Mouse (Mus musculus) kidney, adult 18-20 months (tissue): ENCODE results near the gene Apc2.

Experiments used
- DNase-seq: peaks from one replicate; pipeline ENCODE4 v3.0.0; 2021

Apc2 gene

GRCm38 (mm10) chr10:80262776-80263365, 32.9 kb upstream of the Apc2 start:
- no peak for DNase-seq

DNA sequence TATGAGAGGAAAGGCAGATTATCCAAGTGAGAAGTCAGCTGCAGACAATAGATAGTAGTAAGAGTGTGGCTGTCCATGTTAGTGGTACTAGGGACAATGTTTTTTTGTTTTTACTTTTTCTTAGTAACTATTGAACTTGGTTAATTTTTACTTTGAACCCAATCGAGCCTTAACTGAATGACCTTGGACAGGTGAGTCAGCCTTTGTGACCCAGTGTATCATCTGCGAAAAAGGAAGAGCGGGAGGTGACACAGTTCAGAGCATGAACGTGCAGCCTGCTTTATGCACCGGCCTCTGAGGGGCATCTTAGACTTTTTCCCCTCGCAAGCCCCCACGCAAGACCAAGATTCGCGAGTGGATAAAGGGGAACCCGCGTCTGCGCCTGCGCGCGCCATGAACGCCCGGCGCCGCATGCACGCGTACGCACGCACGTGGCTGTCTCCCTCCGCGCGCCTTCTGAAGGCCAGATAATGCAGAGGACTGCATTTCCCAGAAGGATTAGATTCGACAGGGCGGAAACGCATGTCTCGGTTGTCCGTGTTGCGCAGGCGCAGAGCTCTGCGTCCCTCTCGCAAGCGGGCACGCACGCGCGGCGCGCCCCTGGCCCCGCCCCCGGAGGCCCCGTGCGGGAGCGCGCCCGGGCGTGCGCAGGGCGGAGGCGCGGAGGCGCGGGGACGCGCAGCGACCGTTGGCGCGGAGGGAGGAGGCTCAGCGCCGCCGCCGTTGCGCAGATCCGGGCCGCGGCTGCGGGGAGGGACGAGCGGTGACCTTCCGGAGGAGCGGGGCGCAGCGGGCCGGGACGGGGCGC, 31.2 kb upstream of the Apc2 start:
- peak; percentile 99 for DNase-seq

DNA sequence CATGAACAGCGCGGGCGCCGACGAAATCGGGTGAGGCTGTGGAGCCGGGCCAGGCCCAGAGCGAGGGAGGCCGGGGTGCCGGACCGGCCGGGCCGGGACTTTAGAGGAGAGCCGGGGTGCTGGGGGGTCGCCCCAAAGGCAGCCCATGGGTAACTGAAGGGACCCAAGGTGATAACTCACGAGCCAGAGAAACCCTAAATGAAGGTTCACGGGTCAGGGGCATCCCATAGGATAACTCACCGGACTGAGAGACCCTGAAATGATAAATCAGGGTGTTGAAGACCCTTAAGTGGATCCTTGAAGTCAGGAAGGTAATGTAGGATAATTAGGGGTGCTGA, 30.7 kb upstream of the Apc2 start:
- no peak for DNase-seq

GRCm38 (mm10) chr10:80270099-80270498, 25.7 kb upstream of the Apc2 start:
- DNase-seq: no peak

DNA sequence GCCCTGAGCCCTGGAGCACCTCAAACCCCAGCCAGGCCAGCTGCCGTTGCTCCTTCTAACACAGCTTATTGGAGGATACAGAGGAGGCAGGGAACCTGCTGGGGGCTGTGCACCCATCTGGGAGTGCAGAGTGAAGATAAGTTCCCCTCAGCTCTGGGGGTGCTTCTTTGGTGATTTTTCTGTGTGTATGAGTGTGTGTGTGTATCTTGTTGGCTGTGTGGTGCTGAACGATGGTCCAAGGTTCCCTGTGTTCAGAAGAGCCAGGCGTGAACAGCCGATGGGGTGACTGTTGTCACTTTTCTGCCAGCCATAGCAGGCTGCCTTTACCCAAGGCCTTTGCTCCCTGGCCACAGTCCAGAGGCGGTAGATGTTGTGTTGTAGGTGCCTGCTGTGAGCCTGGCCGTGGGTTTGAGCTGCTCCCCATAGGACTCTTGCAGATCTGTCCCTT, 25.0 kb upstream of the Apc2 start:
- peak; percentile 63 for DNase-seq

DNA sequence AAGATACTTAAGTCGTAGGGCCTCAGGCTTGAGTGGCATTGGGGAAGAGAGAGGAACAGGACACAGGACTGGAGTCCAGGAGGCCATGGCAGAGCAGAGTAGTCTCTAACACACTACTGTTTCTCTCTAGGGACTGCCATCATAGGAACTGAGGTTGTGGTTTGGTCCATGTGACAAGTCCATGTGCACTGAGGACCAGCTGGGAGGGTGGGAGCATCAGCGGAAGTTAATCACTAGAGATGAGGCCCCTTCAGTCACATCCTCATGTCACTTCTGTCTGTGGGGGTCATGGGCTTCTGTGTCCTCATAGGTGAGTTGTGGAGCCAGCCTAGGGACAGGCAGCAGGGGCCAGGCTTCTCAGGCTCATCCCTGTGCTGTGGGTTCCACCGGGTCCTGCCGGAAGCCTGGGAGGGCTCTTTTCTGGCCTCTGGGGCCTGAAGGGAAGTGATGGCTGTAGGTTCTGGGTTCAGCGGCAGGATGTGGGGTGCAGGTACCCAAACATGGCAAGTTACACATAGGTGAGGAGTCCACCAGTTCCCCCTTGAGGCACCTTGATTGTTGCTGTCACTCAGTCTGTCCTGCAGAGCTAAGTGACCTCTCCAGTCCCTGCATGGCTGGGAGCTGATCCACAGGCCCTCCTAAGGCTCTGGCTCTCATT, 24.5 kb upstream of the Apc2 start:
- DNase-seq: no peak

GRCm38 (mm10) chr10:80271870-80272585, 23.7 kb upstream of the Apc2 start:
- no peak for DNase-seq

- DNase-seq: no peak
These were observed 21.9 kb upstream of the Apc2 start for GRCm38 (mm10) chr10:80273847-80274246.

DNA sequence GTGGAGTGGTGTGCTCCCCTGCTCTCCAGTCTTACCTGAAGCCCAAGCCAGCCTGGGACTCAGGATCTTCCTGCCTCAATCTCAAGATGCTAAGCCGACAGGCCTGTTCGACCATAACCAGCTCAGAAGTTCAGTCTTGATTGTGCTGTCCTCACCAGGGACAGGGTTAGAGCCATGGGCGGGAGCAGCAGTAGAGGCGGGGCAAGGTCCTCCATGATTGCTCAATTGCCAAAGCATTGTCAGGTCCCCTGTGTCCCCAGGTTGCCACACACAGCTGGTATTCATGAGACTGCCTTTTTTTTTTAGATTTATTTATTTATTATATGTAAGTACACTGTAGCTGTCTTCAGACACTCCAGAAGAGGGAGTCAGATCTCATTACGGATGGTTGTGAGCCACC, 19.5 kb upstream of the Apc2 start:
- DNase-seq: no peak

DNA sequence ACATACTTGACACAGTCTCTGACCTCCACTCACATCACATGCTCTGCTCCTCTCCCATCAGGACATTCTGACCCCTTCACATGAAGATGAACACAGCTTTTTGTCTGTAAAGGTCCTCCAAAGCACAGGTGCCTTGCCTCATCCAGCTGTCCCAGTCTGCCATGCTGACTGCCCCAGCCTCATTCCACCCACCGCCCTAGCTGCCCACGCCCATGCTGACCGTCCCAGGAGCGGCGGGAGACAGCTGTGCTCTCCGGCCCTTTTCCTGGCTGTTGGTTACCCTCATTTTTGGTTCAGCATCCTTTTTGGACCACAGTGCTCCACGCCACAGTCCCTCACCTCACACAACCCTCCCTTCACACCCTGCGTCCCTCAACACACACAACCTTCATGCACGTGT, 17.4 kb upstream of the Apc2 start:
- DNase-seq: no peak

DNA sequence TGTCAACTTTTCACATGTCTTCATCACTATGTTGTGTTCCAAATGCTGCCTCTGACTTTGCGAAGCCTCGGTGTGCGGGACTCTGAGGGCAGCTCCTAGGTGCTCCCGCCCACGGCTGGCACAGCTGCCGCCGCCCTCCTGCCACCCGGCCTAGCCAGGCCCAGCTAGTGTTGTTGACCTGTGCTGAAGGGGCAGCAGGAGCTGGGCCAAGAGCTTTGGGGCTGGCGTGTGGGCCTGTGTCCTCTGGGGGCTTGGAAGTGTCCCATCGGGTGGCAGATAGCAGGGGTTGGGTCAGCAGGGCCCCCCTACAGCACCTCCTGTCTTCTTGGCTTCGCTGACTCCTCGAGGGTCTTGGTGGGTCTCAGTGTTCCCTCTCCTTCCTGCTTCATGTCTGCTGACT, 16.5 kb upstream of the Apc2 start:
- DNase-seq: no peak

DNA sequence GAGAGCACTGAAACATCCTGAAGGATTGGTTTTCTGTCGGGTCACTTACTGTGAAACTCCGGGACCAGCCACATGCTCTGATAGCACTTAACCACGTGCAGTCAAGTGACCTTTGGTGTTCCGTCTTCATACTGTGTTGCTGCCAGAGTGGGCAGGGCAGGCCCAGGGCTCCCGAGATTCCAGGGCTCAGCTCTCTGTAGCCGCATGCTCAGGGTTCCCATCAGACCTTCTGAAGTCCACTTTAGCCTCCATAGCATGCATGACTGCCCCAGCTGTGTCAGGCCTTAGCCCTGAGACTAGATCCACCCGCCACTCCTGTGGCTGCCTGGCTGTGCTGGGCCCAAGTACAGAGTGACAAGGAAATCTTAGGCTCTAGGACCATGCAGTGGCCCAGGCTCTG, 14.5 kb upstream of the Apc2 start:
- peak; percentile 82 for DNase-seq

GRCm38 (mm10) chr10:80281921-80282371, 13.8 kb upstream of the Apc2 start:
- DNase-seq: peak; percentile 78

DNA sequence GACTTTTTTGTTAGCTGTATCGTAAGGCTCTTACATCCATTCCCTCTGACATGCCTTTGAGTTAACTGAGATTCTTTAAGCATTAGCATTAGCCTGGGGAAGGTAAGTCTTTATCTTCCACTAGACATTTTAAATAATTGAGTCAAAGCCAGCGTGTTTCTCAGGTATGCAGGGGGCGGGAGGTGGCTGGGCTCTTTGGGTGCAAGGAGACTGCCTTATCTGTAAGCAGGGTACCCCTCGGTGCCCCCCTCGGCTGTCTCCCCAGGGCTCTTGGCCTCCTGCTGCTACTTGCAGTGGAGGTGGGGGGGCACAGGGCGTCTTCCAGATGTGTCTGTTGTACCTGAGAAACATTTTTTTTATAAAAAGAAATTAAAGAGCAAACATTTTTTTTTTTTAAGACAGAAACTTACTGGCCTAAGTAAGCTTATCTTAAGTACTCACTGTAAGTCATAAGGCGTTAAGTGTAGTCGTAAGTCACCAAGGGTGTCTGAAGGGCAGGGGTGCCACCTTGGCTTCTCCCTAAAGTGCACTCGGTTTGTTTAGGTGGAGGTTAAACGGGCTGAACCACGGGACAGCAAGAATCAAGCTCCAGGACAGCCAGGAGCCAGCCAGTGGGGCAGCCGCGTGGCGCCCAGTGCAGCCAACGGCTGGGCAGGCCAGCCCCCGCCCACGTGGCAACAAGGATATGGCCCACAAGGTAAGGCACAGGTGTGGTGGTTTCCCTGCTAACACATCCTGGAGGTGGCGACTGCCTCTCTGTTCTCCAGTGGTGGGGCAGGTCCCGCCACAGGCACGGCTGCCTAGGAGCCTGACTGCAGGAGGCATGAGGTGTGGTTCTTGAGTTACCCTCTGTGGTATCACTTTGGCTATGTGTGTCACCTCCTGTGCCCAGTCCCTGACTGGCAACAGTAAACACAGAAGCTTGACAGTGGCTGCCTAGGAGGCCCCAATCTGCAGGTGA, 13.0 kb upstream of the Apc2 start:
- DNase-seq: no peak

DNA sequence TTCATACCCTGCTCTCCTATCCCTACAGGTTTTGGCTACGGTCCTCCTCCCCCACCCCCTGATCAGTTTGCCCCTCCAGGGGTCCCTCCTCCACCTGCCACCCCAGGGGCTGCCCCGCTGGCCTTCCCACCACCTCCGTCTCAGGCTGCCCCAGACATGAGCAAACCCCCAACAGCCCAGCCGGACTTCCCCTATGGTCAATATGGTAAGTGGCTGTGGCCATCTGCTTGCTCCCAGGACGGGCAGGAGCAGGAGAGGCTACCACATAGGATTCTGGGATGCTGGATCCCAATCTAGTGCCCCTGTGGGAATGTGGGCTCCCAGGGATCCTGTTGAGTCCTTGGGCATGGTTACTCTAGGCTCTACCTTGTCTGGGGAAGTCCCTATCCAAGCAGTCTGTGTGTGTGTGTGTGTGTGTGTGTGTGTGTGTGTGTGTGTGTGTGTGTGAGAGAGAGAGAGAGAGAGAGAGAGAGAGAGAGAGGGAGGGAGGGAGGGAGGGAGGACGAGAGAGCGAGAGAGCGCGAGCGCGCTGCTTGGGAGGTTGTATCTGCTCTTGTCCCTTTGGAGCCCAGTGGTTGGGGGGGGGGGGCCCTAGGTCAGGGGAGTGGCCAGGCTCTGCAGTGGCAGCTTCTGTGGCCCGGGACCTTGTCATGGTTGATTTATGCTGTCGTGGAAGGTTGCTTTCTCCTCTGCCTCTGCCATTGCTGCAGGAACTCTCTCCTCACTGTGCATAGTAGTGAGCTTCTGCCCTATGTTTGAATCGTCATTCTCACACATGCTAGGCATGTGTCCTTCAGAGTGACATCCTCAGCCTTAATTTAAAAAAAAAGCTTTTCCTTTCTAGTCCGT, 10.3 kb upstream of the Apc2 start:
- DNase-seq: no peak

GRCm38 (mm10) chr10:80288097-80288496, 7.7 kb upstream of the Apc2 start:
- DNase-seq: no peak

DNA sequence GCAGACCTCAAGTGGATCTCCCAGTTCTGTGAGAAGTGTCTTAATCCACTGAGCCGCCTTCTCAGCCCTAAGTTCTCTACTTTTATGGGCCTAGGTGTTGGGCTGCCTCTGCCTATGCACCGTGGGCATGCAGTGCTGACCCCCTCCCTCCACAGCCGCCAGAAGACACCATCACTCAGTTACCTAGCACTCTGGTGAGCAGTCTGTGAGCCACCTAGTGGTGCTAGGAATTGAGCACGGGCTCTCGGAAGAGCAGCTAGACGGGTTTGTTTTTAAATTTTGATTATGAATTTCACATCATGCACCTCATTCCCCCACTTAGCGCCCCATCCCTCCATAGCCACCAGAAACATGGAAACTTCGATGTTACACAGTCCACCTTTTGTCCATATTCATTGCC, 7.1 kb upstream of the Apc2 start:
- DNase-seq: no peak

GRCm38 (mm10) chr10:80292251-80293146, 3.3 kb upstream of the Apc2 start, which contains the start of gene Rps15:
Gene Rps15, plus strand, starts transcription at chr10:80292453.
- peak; percentile 94 for DNase-seq

DNA sequence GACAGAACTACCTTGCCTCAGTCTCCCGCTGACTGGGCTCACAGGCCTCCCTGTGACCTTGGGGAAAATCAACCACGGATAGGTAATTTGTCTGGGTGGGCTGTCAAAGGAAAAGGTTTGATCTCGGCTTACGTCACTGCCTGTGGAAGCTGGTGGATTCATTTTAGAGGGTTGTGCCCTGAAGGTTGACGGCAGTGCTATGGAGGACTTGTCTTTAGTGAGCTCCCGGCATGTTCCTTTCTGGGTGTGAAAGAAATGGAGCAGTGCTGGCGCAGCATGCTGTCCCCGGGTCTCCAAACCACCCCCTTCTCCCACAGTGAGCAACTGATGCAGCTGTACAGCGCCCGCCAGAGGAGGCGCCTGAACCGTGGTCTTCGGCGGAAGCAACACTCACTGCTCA, 2.5 kb upstream of the Apc2 start:
- no peak for DNase-seq

- no peak for DNase-seq
These were observed 1.5 kb upstream of the Apc2 start for GRCm38 (mm10) chr10:80294311-80294710.
